Mouse (Mus musculus) cerebellum, adult 11-12 months (tissue): ENCODE results near the gene Mcm9.
"Not testable (repeated sequence)": the region's sequence is repeated elsewhere in the genome, so short reads cannot be mapped to it uniquely, and the experiment has no call there.

Experiments
- DNase-seq: peaks from one replicate; pipeline ENCODE4 v3.0.0; 2022

The Mcm9 gene

GRCm38 (mm10) chr10:53630339-53630738, at the start of gene Mcm9:
TSS of gene Mcm9 (minus strand) at chr10:53630439.
- DNase-seq: not testable (repeated sequence)

- no peak for DNase-seq
These were observed 31.5 kb upstream of the Mcm9 start for GRCm38 (mm10) chr10:53661788-53662187.

- not testable (repeated sequence) for DNase-seq
These were observed 24.0 kb upstream of the Mcm9 start for GRCm38 (mm10) chr10:53654239-53654638.

DNA sequence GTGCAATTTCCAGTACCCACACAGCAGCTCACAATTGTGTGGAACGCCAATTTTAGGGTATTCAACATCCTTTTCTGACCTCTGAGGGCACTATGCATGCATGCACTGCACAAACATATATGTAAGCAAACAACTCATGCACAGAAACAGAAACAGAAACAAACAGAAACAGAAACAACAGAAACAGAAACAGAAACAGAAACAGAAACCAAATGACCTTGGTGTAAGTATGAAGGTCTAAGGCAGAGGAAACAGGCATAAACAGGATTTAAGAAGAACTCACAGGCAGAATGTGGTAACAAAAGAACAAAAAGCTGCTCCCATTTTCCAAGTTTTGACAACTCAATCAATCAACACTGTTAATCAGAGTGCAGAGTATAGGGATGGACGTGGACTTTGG, 20.4 kb upstream of the Mcm9 start:
- DNase-seq: no peak

GRCm38 (mm10) chr10:53641507-53641906, 11.3 kb upstream of the Mcm9 start:
- DNase-seq: no peak

- no peak for DNase-seq
These were observed 5.2 kb upstream of the Mcm9 start for GRCm38 (mm10) chr10:53635246-53635971.

- no peak for DNase-seq
These were observed 3.9 kb upstream of the Mcm9 start for GRCm38 (mm10) chr10:53634160-53634559.

DNA sequence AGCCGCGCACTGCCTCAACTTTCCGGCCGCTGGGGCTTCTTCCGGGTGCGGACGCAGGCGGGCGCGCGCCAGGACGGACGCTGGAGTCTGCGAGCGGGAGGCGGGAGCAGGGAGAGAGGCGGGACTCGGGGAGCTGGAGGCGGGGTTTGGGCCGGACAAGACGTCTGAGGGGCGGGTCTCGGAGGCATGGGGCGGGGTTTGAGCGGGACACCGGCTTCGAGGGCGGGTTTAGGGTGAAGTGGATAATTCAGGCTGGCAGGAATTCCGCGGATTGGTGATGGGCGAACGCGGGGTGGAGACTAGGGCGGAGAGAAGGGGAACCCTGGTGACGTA, 355 bp downstream of the Mcm9 start:
- peak; percentile 98 for DNase-seq

GRCm38 (mm10) chr10:53629247-53629917, 857 bp downstream of the Mcm9 start:
- peak; percentile 98 for DNase-seq

DNA sequence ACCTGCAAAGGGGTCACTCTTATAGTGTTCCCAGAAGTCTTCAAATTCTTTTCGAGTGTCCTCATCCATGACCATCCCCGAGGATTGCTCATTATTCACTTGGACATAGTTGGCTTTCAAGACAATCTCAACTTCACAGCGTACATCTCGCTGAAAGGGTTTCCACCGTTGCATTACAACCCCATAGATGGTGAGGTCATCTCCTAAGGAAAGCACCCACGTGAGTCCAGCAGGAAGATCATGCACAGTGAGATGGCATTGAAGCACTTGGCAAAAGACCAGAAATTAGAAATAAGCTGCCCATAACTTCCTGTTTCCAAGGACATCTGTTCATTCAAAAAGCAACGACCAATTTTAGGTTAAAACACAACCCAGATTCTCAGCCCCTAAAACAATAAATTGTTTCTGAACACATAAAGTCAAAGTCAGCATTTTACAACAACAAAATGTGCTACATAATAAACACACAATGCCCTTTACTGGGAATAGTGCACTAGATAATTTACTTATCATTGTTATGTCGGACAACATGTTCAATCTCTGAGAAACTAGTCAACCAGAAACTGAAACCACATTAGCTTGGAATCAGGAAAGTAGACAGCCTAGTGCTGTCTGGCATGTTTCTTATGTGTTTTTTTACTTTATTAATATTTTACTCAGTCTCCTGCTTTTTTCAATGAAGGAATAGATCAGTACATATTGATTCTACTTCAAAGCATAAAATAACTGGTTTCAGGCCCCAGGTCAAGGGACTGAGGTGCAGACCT, 14.2 kb downstream of the Mcm9 start:
- no peak for DNase-seq

DNA sequence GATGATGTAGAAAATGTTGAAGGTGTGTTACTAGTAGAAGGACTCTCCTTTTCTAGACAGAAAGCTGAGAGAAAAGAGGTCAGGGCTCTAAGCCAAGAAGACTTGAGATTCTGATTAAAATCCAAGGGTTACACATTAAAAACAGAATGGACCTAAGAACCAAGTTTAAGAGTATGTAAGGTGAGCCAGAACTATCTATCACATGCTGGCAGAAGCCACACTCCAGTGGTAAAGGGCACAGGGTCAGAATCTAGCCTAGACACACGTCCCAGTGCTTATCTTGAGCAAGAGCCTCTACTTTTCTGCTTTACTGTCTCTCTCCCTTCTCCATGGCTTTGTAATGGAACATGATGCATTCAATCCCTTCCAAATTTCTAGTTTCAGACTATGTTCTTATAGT, 16.3 kb downstream of the Mcm9 start:
- no peak for DNase-seq

GRCm38 (mm10) chr10:53612172-53612571, 18.1 kb downstream of the Mcm9 start:
- DNase-seq: peak; percentile 88

DNA sequence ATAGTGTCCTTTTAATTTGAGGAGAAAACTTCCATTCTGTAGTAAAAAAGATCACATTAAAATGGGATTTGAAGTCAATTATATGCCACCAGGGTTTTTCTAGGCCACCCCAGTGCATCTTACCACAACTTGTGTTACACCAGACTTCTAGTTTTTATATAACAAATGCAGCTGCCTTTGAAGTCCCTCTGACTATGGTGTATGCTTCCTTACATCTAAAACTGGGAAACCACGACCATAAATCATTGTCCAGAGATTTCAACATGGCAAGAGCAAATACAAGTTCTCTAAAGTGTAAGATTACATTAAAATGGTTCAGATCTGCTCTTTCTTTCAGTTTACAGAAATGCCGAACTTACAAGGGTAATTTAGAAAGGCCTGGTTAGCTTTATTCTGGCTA, 22.0 kb downstream of the Mcm9 start:
- no peak for DNase-seq

DNA sequence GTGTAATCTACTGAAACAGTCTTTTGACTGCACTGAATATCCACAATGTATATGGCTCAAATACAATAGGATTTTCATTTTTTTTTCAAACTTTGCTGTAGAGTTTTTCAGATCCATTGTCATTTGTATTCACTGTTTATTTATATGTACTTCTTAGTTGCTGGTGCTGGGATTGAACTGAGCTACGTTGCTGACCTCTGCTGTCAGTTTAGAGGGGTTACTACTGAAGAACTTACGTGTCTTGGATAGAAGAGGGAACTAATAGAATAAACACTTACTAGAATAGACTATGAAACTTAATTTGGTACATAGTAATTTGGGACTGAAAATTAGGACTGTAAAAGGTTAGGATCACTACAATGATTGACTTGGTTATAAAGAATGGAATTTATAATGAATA, 24.9 kb downstream of the Mcm9 start:
- no peak for DNase-seq

GRCm38 (mm10) chr10:53598821-53599220, 31.4 kb downstream of the Mcm9 start:
- no peak for DNase-seq

DNA sequence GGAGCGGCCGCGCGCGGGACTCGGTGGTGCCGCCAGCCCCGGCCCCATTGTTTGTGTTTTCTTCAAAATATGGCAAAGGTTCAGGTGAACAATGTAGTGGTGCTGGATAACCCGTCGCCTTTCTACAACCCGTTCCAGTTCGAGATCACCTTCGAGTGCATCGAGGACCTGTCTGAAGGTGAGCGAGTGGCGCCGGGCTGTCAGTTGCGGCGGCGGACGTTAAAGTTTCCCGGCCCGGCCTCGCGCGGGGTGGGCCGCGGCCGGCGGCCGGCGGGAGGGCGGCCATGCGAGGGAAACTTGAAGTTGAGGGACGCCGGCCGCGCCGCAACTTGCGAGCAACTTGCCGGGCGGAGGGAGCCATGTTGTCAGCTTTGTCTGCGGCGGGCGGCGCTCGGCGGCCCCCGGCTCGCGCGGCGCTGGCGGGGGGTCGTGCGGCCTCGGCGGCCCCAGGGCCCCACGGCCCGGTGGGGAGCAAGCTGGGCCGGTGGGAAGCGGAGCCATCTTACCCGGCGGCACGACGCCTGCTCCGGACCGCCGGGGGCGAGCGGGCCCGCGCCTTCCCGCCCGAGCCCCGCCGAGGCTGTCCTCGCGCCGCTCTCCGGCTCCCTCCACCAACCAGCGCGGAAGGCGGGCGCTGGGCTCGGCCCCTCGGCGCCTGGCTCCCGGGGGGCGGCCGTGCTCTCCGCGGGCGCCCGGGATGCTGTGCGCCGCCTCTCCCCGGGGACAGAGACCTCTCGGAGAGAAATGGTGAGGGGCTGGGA, 32.9 kb downstream of the Mcm9 start:
- DNase-seq: no peak

- DNase-seq: peak; percentile 98
These were observed 33.5 kb downstream of the Mcm9 start, which contains the start of gene Asf1a for GRCm38 (mm10) chr10:53596677-53597120. TSS of gene Asf1a (plus strand) at chr10:53596757.

DNA sequence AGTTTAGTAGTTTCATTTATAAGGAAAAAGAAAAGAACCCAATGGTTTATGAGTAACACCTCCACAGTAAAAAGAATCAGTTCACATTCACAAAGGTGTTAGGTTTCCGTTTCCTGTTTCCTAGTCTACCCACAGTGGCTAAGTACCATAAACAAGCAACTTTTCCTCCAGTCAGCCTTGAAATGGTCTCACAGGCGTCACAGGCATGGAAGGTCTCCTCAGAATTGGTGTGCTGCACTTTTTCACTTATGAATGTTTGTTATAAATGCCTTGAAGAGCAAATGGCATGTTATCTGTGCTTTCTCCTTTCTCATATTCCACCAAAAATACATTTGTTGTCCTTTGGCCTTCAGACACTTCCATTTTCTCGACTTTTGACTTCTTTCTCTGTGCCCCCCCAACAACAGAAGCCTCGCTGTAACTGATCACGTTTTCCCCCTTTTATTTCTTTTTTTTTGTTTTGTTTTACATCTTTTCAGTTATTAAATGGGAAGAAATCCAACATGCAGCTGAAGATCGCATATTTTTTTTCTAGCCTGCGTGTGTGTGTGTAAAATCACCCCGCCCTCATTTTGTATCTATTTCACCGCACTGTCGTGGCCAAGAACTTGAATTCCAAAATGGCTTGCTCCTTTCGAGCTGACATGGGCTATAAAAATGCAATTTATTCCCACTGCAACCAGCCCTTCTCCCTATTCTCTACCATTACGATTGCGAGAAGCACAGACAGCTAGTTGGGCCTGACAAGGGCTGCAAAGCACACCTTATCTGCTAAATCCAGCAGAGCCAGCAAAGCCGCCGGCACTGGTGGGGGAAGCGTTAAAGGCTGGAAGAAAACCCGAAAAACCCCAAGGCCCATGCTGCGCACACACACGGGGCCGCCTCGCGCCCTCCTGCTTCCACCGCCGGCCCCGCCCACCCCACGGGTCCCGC, 34.2 kb downstream of the Mcm9 start:
- DNase-seq: peak; percentile 90

DNA sequence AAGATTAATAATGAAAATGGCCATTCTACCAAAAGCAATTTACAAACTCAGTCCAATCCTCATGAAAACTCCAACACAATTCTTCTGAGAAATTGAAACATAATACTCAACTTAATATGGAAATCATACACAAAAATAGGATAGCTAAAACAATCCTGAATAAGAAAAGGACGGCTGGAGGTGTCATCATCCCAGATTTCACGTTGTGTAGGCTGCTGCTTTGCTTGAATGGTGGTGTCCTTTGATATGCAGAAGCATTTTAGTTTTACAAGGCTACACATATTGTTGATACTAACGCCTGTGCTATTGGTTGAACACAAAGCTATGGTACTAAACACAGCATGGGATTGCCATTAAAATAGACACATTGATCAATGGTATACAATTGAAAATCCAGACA, 44.5 kb downstream of the Mcm9 start:
- DNase-seq: no peak

- DNase-seq: peak; percentile 18
These were observed 49.2 kb downstream of the Mcm9 start for GRCm38 (mm10) chr10:53581087-53581486.

DNA sequence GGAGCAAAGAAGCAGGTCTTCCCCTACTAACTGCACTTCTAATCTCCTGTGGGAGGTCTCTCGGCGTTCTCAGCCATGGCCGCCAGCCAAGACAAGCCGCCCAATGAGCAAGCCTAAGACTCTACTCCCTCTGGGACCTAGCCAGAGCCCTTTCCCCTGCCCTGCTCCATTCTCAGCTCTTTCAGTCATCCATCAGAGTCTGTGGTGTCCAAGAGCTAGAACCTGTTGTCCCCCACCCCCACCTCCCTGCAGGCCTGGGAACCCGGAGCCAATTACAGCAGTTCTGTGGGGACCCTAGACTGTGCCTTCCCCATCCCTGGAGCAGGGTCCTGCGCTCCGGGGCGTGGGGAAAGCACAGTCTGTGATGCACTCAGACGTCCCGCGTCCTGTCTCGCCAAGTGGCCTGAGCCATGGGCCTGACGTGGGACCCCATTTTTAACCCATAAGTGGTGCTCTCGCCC, 49.6 kb downstream of the Mcm9 start:
- peak; percentile 56 for DNase-seq

DNA sequence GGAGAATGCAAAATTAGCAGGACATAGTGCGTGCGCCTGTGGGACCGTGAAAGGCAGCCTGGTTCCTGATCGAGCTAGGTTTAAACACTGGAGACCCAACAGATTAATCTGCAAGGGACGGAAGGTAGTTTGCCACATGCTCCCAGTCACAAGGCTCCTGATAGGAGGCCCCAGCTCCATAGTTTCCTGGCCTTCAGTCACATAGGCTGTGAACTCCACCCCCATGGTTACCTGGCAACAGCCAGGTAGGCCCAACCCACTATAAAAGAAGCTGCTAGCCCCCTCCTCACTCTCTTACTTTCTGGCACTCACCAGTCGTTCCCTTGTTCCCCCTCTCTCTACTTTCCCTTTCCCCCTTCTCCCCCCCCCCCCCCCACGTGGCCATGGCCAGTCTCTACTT, 50.1 kb downstream of the Mcm9 start:
- peak; percentile 28 for DNase-seq
